Mouse (Mus musculus) embryonic stem cell, embryonic (primary cell): Measurements from ENCODE around the gene Cecr2.

ENCODE experiments used
- CTCF ChIA-PET, 4 experiments: fragments of 300-600 bp in 2 of 4; fragments of 350-600 bp in 2 of 4; sonication (Branson Sonifier 250); formaldehyde crosslinking; loops; one replicate each; lab custom pipeline; 2022; ENCODE audit warnings: inconsistent platforms in 2 of 4; lab: Charles Lee
- POLR2A ChIA-PET, 4 experiments: fragments of 300-600 bp in 2 of 4; fragments of 350-600 bp in 2 of 4; sonication (Branson Sonifier 250); formaldehyde crosslinking; loops; one replicate each; lab custom pipeline; 2022; ENCODE audit warnings: antibody characterized with exemption in 4 of 4, inconsistent platforms in 1 of 4; lab: Charles Lee

Cecr2 gene

GRCm38 (mm10) chr6:120652666-120653065, 13.5 kb upstream of the Cecr2 start:
- ChIA-PET POLR2A (interaction anchor here in 2 of 4 experiments (0.9 to 2.5 kb wide), 3 partner anchors 9 to 14 kb away, joined by 3 to 8 read pairs (median 5); partner anchors contain the start of gene Cecr2 (in 1 of the 2)), CTCF (interaction anchor here in 2 of 4 experiments (0.9 to 1.2 kb wide), 4 partner anchors 14 to 84 kb away, joined by 3 read pairs; no protein-coding TSS in a partner anchor)

DNA sequence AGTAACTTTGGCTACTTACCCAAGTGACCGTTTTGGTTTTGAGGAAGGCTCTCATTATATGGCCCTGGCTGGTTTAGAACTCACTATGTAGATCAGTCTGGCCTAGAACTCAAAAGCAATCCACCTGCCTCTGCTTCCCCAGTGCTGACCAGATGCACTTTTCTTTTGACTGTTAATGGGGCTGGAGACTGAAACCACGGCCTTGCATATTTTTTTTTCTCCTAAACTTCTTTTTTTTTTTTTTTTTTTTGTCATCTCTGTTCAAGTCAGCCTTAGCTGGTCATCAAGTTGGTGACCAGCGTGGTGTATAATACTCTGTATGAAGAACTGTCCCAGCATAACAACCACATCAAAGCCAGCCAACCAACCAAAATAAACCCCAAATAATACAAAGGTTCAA, 10.5 kb upstream of the Cecr2 start:
- CTCF ChIA-PET = no interaction called here

GRCm38 (mm10) chr6:120658848-120659247, 7.3 kb upstream of the Cecr2 start:
- POLR2A ChIA-PET = interaction anchor here in 3 of 4 experiments (0.7 to 2.4 kb wide), 5 partner anchors 15 to 95 kb away, joined by 3 to 12 read pairs (median 5); no protein-coding TSS in a partner anchor
- CTCF ChIA-PET = no interaction called here

More for the DNA sequence above, 10.5 kb upstream of the Cecr2 start:
- POLR2A ChIA-PET = interaction anchor here in 3 of 4 experiments (0.6 to 3.1 kb wide), 5 partner anchors 9 to 31 kb away, joined by 3 to 11 read pairs (median 3); partner anchors contain the start of gene Cecr2 (in 1 of the 3)

DNA sequence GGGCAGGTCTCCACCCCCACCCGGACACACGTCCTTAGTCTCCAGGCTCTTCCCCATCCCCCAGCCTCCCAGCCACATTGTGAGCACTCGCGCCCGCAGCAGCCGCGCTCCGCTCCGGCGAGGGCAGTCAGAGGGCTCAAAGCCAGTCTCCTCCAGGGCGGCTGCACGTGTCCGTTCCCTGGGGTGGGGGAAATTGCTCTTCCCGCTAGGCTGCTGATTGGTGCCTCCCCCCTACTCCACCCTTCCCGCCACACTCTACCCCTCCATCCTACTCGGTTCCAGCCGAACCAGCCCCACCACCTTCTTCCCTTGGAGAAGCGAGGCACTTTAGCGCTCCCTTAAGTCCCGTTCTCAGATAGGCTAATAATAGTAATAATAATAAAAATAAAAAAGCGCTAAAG, 754 bp upstream of the Cecr2 start:
- ChIA-PET POLR2A (interaction anchor here in 3 of 4 experiments (0.6 to 2.1 kb wide), 10 partner anchors 10 to 302 kb away, joined by 3 to 14 read pairs (median 4); partner anchors contain the start of gene Atp6v1e1 (in 1 of the 3)), CTCF (interaction anchor here in 3 of 4 experiments (0.6 to 2.0 kb wide), 4 partner anchors 10 to 614 kb away, joined by 3 to 6 read pairs (median 4); no protein-coding TSS in a partner anchor)

- POLR2A ChIA-PET = interaction anchor here (0.6 to 2.1 kb wide), 26 partner anchors 8 to 527 kb away, joined by 3 to 14 read pairs (median 4); partner anchors contain the start of gene Atp6v1e1 (in 1 of the 4)
- CTCF ChIA-PET = interaction anchor here in 2 of 4 experiments (0.9 to 2.0 kb wide), 2 partner anchors 9 to 14 kb away, joined by 3 to 5 read pairs; no protein-coding TSS in a partner anchor
Measured at GRCm38 (mm10) chr6:120666761-120667421, 722 bp downstream of the Cecr2 start.

DNA sequence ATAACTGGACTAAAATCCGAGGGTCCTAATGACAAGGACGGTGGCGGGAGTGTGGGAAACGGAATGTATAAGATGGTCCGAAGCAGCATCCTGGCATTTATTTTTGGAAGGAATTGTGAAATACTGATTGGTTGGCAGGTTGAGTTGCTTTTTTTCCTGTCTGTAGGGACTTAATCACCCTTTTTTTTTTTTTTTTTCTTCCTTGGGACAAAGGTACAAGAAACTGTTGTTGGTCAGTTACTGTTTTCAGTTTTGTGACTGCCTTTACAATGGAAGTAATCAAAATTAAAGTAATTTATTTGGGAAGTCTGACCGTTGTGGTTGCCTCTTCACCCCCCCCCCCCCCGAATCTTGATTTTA, 1.2 kb downstream of the Cecr2 start:
- ChIA-PET POLR2A (interaction anchor here (0.6 to 2.1 kb wide), 17 partner anchors 8 to 527 kb away, joined by 3 to 14 read pairs (median 5); no protein-coding TSS in a partner anchor), CTCF (interaction anchor here in 1 of 4 experiments (2.0 kb wide), 1 partner anchor 8 kb away, joined by 5 read pairs; no protein-coding TSS in a partner anchor)

- ChIA-PET CTCF (no interaction called here), POLR2A (no interaction called here)
Measured at GRCm38 (mm10) chr6:120667911-120668310, 1.7 kb downstream of the Cecr2 start.

DNA sequence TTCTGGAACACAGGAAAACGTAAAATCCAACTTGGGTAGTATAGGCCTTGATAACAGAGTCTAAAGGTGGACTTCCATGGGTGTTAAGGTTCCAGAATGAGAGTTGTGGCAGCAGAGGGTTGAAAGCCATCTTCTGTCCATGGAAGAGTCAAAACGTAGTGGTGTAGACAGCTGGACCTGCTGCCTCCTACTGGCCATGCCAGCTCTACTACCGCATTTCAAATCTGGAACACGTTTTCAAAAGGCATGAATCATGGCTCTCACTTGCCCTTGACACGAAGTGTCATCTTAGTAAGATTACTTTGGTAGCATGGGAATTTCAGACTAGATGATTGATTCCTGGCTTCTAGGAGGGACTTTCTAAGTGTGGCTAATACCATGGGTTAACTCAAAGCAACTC, 8.0 kb downstream of the Cecr2 start:
- CTCF ChIA-PET = interaction anchor here in 3 of 4 experiments (0.5 to 2.1 kb wide), 13 partner anchors 22 to 180 kb away, joined by 3 to 12 read pairs (median 3); partner anchors contain the start of genes Atp6v1e1 (in 1 of the 3) and Tmem121b (in 1 of the 3)
- POLR2A ChIA-PET = interaction anchor here (0.6 to 2.7 kb wide), 23 partner anchors 7 to 212 kb away, joined by 3 to 12 read pairs (median 4); partner anchors contain the start of gene Cecr2 (in 2 of the 4)

- ChIA-PET POLR2A (interaction anchor here (0.5 to 2.7 kb wide), 22 partner anchors 8 to 148 kb away, joined by 3 to 12 read pairs (median 4); partner anchors contain the start of genes Cecr2 (in 3 of the 4) and Atp6v1e1 (in 1 of the 4)), CTCF (interaction anchor here in 3 of 4 experiments (0.7 to 2.1 kb wide), 10 partner anchors 8 to 181 kb away, joined by 3 to 12 read pairs (median 4); partner anchors contain the start of genes Cecr2 (in 1 of the 3) and Tmem121b (in 1 of the 3))
Measured at GRCm38 (mm10) chr6:120674881-120675280, 8.7 kb downstream of the Cecr2 start.

DNA sequence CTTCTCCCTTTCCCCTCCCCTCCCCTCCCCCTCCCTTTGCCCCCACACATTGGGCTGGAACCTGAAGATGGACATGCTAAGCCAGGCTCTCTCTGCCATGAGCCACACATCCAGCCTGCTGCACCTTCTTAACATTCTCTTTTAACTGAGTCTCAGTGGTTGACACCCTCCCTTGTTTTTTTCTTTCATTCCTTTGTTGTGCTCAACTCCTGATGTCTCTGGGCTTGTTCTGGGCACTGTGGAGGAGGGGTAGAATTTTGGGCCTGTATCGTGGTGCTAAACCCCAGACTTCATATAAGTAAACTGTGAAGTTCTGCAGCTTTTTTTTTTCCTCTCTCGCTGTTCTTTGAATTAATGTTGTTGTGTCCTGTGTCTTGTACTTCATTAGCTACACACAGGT, 9.8 kb downstream of the Cecr2 start:
- POLR2A ChIA-PET = interaction anchor here (0.5 to 2.7 kb wide), 11 partner anchors 9 to 100 kb away, joined by 3 to 11 read pairs (median 3); partner anchors contain the start of gene Cecr2 (in 2 of the 4)
- CTCF ChIA-PET = interaction anchor here in 3 of 4 experiments (0.5 to 2.1 kb wide), 4 partner anchors 9 to 857 kb away, joined by 3 to 6 read pairs (median 5); partner anchors contain the start of gene Cecr2 (in 1 of the 3)

- ChIA-PET CTCF (interaction anchor here (0.6 to 1.4 kb wide), 8 partner anchors 19 to 1893 kb away, joined by 3 to 10 read pairs (median 4); partner anchors contain the start of gene Mical3 (in 1 of the 4)), POLR2A (interaction anchor here in 3 of 4 experiments (0.7 to 2.2 kb wide), 10 partner anchors 9 to 79 kb away, joined by 3 to 7 read pairs (median 4); no protein-coding TSS in a partner anchor)
Measured at GRCm38 (mm10) chr6:120683351-120683750, 17.2 kb downstream of the Cecr2 start.

DNA sequence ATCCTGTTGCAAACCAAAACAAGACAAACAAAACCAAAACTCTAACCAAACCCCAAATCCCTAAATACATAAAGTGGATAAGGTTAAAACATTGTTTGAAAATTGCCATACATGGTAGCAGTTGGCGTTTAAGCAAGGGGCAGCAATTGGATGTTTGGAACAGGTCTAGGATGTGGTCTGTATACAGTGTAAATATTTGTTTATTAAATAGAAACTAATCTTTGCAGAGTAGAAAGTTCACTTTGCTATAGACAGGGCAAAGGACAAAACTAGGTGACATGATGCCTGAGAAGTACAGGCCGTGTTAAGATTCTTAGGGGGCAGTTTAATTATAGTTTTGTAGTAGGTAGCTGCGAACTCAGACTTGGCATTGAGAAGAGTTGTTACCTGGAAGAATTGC, 18.6 kb downstream of the Cecr2 start:
- POLR2A ChIA-PET = interaction anchor here in 1 of 4 experiments (1.2 to 1.7 kb wide), 3 partner anchors 14 to 69 kb away, joined by 3 to 6 read pairs (median 3); no protein-coding TSS in a partner anchor
- CTCF ChIA-PET = no interaction called here

DNA sequence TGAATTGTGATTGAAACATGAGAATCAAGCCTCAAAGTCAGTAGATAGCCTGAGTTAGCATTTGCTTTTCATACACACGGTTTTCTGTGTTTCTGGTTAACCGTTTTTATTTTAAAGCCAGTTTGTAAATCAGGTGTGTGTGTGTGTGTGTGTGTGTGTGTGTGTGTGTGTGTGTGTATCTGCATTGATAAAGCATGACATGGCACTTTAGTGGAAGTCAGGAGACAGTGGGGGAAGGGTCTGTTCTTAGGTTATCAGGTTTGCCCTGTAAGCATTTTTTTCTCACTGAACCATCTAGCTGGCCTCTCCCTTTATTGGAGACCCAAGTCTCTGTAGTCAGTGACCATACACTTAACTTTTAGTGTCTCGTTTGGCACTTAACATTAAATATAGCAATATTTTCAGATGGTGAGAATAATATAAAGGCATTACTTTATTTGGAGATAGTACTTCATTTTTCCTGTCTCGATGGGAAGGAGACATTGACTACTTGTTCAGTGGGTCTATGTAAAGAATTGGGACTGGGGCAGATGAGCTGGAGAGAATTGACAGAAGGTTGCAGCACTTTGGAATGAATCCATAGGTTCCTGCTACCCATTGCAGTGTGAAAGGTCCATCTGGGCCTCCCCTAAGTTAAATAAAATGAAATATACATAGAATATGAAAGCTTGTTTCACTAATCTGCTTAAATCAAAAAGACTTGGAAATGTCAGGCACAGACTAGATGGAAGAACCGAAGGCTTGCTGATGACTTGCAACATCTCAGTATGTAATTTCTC, 20.9 kb downstream of the Cecr2 start:
- ChIA-PET POLR2A (interaction anchor here in 2 of 4 experiments (0.6 to 1.3 kb wide), 4 partner anchors 20 to 192 kb away, joined by 3 to 5 read pairs (median 3); no protein-coding TSS in a partner anchor), CTCF (no interaction called here)

GRCm38 (mm10) chr6:120700221-120700620, 34.1 kb downstream of the Cecr2 start:
- CTCF ChIA-PET = interaction anchor here in 3 of 4 experiments (0.5 to 1.0 kb wide), 4 partner anchors 15 to 158 kb away, joined by 3 to 5 read pairs (median 3); no protein-coding TSS in a partner anchor
- POLR2A ChIA-PET = interaction anchor here in 2 of 4 experiments (0.5 to 1.3 kb wide), 9 partner anchors 9 to 163 kb away, joined by 3 to 6 read pairs (median 3); no protein-coding TSS in a partner anchor

DNA sequence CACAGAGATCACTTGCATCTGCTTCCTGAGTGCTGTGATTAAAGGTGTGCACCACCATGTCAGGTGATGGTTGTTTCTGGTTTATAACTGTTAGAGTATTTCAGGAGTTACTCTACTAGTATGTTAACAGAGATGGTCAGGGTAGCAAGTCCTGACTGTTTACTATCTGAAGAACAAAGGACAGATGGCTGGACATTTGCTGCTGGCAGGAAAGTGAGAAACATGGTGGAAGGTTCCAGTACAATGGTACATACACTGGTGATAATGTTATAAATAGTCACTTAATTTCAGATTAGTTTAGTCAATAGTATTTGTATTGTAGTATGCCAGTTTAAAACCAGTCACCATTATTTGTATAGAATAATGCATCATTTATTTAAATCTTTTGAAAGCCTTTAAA, 38.2 kb downstream of the Cecr2 start:
- POLR2A ChIA-PET = no interaction called here
- CTCF ChIA-PET = no interaction called here

DNA sequence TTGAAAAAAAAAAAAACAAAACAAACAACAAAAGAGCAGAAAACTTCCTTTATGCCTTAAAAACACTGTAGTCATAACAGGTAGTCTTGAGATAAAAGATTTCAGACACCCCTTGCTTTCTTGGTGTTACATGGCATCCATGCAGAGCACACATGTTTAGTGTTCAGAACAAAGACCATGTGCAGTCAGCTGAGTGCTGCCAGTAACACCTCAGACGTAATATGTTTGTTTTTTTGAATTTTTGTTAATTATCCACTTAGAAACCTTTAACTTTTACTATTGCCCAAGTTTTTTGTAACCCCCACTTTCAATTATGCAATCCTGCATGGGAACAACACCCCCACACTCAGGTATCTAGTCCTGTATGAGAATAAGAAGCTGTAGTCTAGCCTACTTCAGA, 42.6 kb downstream of the Cecr2 start:
- ChIA-PET POLR2A (interaction anchor here in 1 of 4 experiments (1.0 to 1.9 kb wide), 3 partner anchors 12 to 78 kb away, joined by 3 to 5 read pairs (median 3); no protein-coding TSS in a partner anchor), CTCF (interaction anchor here in 2 of 4 experiments (0.5 to 0.7 kb wide), 3 partner anchors 114 to 215 kb away, joined by 3 to 5 read pairs (median 4); partner anchors contain the start of gene Atp6v1e1 (in 1 of the 2))

GRCm38 (mm10) chr6:120714806-120715205, 48.6 kb downstream of the Cecr2 start:
- ChIA-PET POLR2A (interaction anchor here in 2 of 4 experiments (0.7 to 3.1 kb wide), 5 partner anchors 9 to 111 kb away, joined by 3 to 12 read pairs (median 3); no protein-coding TSS in a partner anchor), CTCF (interaction anchor here (0.8 to 1.1 kb wide), 6 partner anchors 8 to 176 kb away, joined by 3 to 5 read pairs (median 3); partner anchors contain the start of gene Atp6v1e1 (in 1 of the 4))
